Mouse (Mus musculus): ENCODE results near the gene Vps36.

GRCm38 (mm10) chr8:22226361-22226760 lies 33.8 kb downstream of the Vps36 start:
- no peak for TF ChIP-seq GATA1 (IDR thresholded peaks at IDR 0.05; ENCODE audit: low read length)
- TF ChIP-seq TAL1 (IDR thresholded peaks at IDR 0.05; ENCODE audit: low read length): no peak
